Mouse (Mus musculus) small intestine, adult 2 months (tissue): ENCODE results near the gene Nmnat3.

Experiments
- CTCF ChIP-seq: fragments of 200-500 bp; IDR thresholded peaks from 2 replicates; pipeline ENCODE4 v1.5.1; 2012; ENCODE audit warnings: low read depth, mild to moderate bottlenecking, control low read depth, inconsistent platforms, low read length, moderate library complexity, mixed read lengths; ENCODE audit not compliant: insufficient replicate concordance, insufficient read length; ENCODE audit errors: extremely low read depth
- POLR2A ChIP-seq: fragments of 200-500 bp; IDR thresholded peaks from 2 replicates; pipeline ENCODE4 v1.6.1; 2012; ENCODE audit warnings: low read depth, mild to moderate bottlenecking, control low read depth, inconsistent platforms, low read length, moderate library complexity

- TF ChIP-seq CTCF: no peak
- no peak for TF ChIP-seq POLR2A
Observed at GRCm38 (mm10) chr9:98346240-98346639, 59.0 kb downstream of the Nmnat3 start.
